Mouse (Mus musculus): Measurements from ENCODE around the gene Bbs9. TPM values are rescaled to one million over a fixed set of nuclear protein-coding genes. Genes with fewer than 3 reads are reported as not detected.

Gene Bbs9
- total RNA-seq, 2 experiments from 2014 or later = 12.9 to 14.0 TPM

DNA sequence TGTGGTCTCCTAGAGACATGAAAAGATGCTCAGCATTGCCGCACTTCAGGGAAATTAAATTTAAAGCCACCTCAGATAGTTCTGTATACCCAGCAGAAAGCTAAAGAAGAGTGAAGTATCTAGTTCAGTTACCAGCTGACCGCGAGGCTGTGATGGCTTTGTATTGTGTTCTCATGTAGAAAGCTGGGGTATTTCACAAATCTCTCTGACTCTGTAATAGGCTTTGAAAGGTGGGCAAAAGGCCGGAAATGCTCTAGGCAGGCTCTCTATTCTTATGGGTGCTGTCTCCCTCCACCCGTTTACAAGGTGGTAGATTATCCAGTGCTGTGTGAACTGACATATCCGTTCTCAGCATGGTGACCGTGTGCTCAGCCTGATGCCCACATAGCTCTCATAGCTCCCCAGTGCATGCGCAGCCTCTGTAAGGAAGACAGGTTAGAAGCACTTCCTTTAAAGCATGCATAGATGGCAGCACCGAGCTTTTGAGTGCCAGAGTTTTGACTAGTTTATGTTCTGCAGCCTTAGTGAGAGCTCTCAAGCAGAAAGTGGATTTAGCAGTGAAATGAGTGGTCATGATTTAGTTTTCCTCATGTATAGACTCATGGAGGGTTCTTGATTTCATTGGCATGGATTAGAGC lies 57.4 kb downstream of the Bbs9 start:
- DNase-seq = peak in 1 of 2 experiments; percentile 10

DNA sequence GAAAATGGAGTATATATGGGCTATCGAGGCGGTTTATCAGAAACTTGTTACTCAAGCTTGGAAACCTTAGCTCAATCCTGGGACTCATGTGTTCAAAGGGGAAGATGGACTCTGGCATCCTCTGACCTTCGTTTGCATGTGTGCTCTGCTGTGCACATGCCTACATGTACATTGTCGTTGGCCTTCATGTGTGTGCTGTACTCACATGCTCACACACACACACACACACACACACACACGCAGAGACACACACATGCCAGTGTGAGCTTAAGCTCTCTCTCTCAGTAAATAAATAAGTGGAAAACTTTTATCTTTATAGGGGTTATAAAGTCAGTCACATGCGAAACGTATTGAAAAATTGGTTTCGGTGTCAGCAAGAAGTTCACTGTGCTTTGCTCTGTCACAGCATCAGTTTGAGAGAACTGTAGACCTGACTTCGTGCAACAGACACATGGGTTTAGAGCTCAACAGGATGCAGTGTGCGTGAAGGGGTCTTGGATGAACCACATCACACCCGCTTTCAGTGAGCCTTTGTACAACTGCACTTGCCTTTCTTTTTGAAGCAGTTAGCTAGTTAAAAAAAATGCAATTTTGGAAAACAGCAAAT lies 62.4 kb downstream of the Bbs9 start:
- DNase-seq = no peak

DNA sequence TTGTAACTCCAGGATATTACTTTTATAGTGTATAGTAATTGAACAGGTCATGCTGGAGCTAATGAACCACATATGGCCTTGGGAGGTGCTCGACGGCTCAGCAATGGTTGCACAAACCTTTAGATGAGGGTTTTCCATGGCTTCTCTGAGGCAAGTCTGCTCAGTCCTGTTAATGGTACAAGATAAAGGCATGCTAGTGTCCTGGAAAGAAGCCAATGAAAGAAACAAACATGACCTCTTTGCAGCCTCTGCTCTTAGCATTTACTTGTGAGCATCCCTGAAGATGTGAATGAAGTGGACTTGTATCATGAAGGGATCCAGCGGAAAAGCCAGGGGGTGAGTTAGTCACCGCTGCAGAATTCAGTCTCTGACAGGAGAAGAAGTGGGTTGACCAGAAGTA lies 64.0 kb downstream of the Bbs9 start:
- DNase-seq = no peak

DNA sequence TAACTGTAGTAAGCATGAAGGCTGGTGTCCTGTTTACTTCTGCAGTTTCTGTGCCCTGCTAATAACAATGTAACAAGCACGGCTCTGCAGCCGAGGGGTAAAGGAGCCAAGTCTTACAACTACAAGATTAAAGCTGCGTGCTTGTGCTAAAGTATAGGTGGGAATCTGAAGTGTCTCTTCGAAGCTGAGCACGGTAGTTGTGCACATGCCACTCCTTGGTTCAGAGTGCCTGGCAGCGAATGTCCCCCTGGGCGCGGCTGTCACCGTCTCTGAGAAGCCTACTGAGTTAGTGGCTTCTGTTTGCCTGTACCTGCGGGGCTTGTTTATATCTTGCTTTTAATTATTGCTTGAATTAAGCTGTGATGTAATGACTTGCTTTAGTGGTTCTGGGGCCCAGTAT lies 65.6 kb downstream of the Bbs9 start:
- no peak for DNase-seq

DNA sequence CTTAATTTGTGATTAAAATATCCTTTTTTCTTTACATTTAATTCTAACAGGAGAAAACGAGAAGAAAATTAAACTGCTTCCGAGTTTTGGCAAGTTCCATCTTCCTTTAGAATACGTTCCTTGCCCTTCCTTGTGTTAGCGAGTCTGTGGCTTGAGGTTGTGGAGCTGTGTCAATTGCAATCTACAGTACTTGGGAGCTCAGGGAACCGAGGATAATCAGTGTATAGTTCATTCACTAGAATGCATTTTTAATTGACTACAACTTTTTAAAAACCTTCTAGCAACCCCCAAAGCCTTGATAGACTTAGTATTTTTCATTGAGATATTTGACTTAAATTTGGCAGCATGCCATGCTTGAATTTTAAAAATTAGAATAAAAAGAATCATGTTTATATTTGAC lies 68.0 kb downstream of the Bbs9 start:
- DNase-seq = no peak

DNA sequence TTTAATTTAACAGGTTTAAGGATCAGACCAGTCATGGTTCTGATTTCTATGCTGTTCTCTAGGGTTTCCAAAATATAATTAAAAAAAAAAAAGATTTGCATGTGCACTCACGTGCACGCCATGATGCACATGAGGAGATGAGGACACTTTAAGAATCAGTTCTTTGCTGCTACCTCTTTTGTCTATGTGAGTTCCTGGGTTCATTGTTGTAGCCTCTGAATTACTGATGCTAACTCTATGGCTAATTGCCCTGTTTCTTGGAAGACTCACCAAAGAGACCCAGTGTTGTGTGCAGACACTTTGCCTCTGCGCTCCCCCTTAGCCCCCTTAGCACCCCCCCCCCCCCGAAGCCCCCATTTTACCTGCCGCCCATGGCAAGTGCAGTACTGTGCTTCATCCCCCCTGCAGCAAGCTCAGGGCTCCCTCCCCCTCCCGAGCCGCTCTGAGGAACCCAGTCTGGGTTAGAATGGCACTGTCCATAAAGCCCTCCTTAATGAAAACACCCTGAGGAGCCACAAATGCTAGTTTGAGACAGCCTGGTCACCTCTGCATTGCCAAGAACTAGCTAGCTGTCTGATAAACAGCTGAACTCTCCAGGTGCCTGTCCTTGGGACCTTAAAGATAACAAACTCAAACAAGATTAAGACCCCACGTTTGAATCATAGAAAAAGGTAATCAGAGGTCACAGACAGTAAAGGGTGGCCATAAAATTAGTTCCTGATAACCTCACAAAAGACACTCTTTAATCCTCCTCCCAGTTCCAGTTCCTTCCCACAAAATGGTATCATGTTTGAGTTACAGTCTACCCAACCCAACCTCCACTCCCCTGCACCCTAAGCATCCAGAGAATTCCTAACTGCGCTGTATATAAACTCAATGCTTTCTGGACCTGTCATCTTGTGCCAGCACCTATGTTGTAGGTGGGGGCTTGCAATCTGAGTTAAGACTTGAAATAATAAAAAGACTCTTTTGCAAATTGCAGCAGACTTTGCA lies 69.1 kb downstream of the Bbs9 start:
- DNase-seq = no peak

DNA sequence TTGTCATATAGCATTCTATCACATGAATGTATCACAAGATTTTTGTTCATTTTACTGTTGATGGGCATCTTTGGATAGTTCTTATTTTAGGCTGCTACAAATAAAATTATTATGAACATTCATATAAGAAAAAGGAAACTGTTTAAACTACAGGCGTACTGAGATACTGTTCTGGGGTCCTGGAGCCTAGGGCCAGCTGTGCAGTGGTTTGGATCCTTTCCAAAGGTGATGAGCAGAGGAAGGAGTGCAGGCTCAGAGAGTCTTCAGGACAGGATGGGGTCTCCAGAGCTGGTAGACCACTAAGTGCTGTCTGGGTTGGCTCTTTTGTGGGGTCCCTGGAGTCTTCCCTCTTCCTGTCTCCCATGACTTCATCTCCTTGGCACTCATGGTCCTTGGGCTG lies 75.8 kb downstream of the Bbs9 start:
- DNase-seq = no peak

DNA sequence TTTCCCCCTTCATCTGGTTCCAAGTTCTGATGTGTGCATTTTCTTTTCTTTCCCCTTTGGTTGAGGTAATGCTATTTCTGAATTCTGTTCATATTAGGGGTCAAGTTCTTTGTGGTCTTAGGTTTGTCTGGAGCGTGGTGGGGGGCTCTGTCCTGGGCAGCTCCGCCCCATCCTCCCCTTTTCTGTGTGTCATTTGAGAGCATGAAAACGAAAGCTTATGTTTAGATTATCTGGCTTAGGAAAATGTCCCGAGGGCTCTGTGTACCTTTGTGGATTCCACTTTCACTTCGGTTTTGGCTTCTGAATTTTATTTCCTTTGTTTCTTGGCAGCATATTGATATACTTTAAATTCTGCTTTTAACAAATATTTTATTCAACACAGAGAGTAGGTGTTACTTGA lies 80.6 kb downstream of the Bbs9 start:
- no peak for DNase-seq

DNA sequence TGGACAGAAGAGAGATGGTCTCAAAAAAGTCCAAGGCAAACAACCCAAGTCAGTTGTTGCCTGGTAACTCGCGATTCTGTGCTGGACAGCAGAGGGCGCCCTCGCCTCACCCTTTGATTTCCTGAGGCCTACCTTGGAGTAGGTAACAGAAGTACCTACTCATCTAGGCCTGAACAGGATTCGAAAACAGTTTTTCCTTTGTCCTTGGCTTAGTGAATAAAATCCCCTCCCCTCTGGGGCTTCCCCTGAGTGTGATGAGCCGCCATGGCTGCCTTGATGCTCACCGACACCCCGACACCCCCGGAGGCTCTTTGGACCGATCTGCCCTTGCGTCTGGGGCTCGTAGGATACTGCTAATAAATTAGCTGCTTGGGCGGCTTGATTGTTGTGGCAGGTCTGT lies 82.0 kb downstream of the Bbs9 start:
- DNase-seq = peak; percentile 25 to 75

DNA sequence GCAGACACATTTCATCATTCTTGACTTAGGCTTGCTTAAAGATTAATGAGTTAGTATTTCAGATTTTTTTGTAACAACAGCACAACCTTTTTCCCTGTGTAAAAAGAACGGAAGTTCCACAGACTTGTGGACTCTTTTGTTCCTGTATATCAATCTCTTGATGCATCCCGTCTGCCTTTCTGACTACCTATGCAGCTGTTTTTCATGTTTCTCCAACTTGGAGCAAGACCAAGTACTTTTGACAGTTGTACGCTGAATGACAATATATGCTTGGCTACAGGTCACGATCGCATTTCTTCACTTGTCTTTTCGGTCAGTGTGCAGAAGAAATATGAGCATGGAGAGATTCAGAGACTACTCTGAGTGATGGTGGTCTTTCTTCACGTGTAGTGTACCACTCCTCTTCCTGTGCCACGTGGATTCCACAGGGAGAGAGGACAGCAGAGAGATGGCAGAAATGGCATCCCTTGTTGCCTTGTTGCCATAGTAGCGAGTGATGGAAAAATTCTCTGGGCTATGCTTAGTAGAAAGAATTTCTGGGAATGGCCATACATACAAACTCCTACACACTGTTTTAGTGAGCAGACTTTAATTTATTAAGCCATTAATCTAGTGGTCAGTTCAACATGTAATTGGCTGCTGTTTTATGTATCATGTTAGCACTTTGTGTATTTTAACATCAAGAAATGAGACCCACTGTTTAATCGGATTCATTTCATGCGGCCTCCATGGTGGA lies 88.3 kb downstream of the Bbs9 start:
- no peak for DNase-seq

DNA sequence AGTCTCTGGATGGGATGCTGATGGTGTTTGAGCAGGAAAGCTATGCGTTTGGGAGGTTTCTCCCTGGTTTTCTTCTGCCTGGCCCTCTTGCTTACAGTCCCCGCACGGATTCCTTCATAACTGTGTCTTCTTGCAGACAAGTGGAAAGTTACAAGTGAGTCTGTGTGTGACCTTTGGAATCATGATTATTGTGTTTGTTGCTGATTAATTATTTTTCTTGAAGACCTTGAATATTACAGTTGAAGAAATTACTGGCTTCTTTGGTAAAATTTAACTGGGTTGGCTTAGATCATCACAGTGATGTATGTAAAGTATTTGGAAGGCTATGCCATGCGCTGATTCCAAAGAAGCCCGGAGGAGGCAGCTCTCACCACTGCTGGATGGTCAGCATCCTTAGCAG lies 92.2 kb downstream of the Bbs9 start:
- DNase-seq = no peak

DNA sequence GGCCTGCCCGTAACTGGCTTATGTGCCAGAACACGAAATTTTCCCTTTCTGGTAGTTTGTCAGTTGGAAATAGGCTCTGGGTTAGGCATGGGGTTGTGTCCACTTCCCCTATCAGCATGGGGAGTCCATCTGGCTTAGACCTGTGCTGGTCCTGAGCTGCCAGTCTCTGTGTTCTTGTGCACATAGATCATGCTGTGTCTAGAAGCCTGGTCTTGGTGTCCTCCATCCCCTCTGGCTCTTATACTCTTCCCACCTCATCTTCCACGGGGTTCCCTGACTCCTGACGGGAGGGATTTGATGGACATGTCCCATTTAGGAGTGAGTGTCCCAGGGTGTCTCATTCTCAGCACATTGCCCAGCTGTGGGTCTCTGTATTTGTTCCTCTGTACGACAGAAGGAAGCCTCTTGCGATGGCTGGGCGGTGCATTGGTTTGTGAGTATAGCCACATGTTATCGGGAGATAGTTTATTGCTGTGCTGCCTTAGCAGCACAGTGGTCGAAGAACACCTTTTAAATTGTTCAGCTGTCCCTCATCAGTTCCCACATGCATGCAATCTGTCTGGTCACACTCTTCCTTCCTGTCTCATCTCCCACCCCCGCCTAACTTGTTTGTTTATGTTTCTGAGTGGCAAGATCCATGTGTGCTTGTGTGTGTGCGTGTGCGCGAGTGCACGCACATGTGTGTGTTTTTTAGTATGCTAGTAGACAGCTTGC lies 101.1 kb downstream of the Bbs9 start:
- DNase-seq = no peak

DNA sequence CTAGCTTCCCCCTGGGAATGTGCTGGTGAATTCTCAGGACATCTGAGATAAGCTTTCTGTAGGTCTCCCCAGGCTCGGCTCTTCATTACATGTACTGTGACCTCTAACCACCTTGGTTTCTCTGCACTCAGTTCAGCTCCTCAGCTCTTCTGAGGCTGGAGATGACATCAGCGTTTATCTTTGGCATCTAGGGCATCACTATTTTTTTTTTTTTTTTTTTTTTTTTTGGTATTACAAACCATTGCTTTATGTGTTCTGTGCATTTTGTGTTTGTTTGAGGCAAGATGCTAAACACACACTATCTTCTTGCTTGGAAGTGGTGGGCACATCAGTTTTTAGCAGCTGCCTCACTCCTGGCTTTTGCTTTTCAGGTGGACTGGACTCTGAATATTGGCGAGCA lies 102.8 kb downstream of the Bbs9 start:
- DNase-seq = no peak

DNA sequence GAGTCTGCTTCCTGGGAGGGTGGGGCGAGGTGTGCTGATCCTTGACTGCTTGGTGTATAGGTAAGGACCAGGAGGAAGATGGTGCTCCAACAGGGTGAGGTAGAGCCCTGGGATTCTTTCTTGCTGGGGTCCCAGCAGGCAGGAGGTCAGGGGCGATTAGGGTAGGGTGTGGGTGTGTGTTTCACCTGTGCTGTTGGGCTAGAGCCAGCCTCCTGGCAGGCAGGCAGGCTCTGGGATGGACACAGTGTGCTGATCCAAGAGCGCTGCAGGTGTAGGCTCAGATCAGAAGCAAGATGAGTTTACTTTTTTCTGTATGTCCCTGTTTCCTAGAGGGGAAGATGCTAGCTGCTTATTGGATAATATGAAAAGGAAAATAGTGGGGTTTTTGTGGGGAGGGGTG lies 108.7 kb downstream of the Bbs9 start:
- no peak for DNase-seq

DNA sequence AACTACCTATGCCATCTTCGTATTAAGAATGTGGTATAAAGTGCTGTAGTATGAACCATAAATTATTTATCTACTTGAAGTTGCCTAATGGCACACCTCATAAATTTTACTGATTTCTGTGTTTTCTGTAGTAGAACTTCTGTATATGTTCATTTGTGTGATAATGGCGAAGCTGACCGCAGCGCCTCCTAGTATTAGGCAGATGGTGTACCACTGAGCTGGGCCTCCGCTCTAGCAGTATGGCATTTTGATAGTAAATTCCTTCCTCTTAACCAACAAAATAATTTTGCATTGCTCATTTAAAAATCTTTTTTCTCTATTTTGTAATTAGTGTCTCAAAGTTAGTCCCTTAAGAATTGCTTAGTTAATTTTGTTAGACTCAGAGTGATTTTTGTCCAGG lies 117.5 kb downstream of the Bbs9 start:
- no peak for DNase-seq

DNA sequence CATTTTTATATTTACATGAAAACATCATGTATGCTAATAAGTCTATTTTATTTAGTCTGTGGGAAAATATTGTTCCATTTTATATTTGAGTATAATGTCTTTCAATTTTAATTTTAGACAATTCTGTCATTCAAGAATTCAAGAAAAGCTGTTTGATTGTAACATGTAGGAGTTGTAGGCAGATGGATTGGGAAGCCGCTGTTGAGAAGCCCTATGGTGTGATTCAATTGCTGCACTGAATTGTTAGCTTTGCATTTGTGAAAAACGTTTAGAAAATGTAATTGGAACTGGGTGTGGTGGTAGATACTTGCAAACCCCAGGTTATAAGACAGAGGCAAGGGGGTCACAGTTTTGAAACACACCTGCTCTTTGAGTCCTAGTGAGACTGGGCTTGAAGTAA lies 121.1 kb downstream of the Bbs9 start:
- DNase-seq = no peak

DNA sequence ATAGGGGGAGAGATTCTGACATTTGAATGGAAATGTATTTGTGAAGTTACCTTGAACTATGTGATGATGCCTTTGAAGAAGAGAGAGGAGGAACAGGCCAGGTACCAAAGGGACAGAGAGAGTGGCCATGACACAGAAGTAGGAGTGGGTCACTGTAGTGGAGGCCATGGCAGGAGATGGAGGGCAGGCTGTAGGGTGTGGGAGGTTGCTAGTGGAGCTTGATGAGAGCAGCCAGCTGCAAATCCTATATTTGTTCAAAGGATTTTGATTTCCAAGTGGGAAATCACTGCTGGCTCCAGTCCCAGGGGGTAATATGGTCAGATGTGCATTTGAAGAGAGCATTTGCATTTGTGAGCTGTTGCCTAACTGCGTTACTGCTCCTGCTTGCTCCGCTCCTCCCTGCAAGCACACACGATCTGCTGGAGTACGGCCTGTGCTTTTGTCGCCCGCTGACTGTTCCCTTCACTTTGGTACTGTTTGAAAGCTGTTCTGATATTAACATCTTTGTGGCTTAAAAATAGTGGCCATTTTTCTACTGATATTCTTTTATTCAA lies 137.8 kb downstream of the Bbs9 start:
- no peak for DNase-seq

DNA sequence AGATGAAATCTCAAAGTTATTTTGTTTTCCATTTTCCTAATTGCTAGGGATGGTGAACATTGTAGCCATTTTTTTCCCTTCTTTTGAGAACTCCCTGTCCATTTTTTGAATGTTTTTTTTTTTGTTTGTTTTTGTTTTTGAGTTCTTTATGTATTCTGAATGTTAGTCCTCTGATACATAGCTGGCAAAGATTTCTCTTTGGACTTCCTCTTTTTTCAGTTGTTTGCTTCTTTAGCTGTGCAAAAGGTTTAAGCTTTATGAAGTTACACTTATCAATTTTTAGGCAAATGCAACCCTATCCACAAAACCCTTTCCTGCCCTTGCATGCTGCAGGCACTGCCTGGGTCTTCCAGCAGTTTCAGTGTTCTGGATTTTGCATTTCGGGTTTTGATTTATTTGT lies 143.7 kb downstream of the Bbs9 start:
- DNase-seq = no peak

DNA sequence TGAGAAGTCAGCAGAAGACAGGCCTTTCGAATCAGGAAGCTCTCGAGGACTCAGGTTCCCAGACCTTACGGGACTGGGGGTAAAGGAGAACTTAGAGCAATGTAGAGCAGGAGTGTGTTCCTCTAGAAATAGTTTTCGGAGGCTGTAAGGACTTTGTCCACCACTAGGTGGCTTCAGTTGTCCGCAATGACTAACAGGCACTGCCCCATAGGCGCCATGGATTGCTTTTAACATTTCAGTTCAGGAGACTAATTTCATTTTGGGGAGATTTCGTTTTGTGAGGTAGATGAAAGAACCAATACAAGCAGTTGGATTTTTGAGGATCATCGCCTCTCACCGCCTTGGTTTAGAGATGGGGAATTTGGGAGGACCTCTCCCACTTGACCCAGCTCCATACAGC lies 149.5 kb downstream of the Bbs9 start:
- peak; percentile 47 to 68 for DNase-seq

DNA sequence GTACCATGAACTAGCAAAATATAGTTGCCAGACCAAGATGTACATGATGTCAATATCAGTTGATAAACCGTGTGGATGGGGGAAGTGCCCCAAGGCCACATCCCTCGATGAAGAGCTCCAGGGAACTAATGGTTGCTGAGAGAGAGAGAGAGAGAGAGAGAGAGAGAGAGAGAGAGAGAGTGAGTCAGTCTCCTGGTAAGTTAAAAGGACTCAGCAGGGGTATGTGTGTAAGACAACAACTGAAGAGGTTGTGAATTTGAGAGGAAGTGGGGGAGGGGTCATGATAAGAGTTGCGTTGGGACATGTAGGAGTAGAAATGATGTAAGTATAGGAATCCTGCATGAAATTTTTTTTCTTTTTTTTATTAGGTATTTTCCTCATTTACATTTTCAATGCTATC lies 150.5 kb downstream of the Bbs9 start:
- DNase-seq = no peak

DNA sequence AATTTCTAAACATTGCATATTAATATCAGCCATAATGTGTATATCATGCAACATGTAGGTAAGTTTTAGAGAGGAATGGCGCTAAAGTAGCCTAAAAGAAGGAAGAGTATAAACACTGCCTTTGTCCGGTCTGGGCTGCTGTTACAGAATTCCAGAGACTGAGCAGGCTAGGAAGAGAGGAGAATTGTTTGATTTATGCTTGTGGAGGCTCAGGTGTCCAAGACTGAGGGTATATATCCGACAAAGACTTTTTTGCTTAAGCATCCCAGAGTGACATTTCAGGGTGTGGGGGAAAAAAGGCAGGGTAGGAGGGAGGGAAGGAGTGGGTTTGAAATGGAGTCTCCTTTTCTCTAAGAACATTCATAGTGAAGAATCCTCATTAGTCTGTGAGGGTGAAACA lies 152.4 kb downstream of the Bbs9 start:
- DNase-seq = no peak
